Mouse (Mus musculus) limb, embryonic 11.5 days (tissue): ENCODE results near the gene Clmn. TPM values are rescaled to one million over a fixed set of nuclear protein-coding genes. Genes with fewer than 3 reads are reported as not detected.

Experiments
- ATAC-seq: fragments of 200-750 bp; cut with Nextera tagmentation; 2 replicates; pipeline ENCODE4 v1.8.0; 2017; ENCODE audit warnings: low read depth; ENCODE audit not compliant: insufficient number of reproducible peaks, low FRiP score, low TSS enrichment
- DNase-seq: peaks from one replicate; pipeline ENCODE4 v3.0.0-alpha.2; 2015; ENCODE audit warnings: low spot score
- H3K27ac ChIP-seq: fragments of 300-500 bp; sonication (generic); replicated peaks from 2 replicates; pipeline ENCODE4 v1.5.1; 2014; ENCODE audit warnings: low read depth, mild to moderate bottlenecking, low read length
- H3K27me3 ChIP-seq: fragments of 300-500 bp; sonication (generic); 2 replicates; pipeline ENCODE4 v1.6.1; 2014; ENCODE audit warnings: mild to moderate bottlenecking, low read length, mixed read lengths; ENCODE audit not compliant: control insufficient read depth, insufficient read depth
- H3K36me3 ChIP-seq: fragments of 300-500 bp; sonication (generic); 2 replicates; pipeline ENCODE4 v1.6.1; 2014; ENCODE audit warnings: mild to moderate bottlenecking, low read length, moderate library complexity, mixed read lengths; ENCODE audit not compliant: control insufficient read depth, insufficient read depth
- H3K4me1 ChIP-seq: fragments of 300-500 bp; sonication (generic); 2 replicates; pipeline ENCODE4 v1.6.1; 2014; ENCODE audit warnings: low read length, mixed read lengths; ENCODE audit not compliant: control insufficient read depth, insufficient read depth
- H3K4me2 ChIP-seq: fragments of 300-500 bp; sonication (generic); 2 replicates; pipeline ENCODE4 v1.6.1; 2014; ENCODE audit warnings: low read depth, mild to moderate bottlenecking, moderate library complexity; ENCODE audit not compliant: severe bottlenecking
- H3K4me3 ChIP-seq: fragments of 300-500 bp; sonication (generic); 2 replicates; pipeline ENCODE4 v1.5.1; 2014; ENCODE audit warnings: low read depth, low read length
- H3K9ac ChIP-seq: fragments of 300-500 bp; sonication (generic); 2 replicates; pipeline ENCODE4 v1.6.1; 2014; ENCODE audit warnings: mild to moderate bottlenecking, low read length
- H3K9me3 ChIP-seq: fragments of 300-500 bp; sonication (generic); 2 replicates; pipeline ENCODE4 v1.6.1; 2016; ENCODE audit warnings: low read length; ENCODE audit not compliant: control insufficient read depth
- WGBS: fragments of 180-500 bp; shearing (Covaris S2); extraction: QIAGEN DNeasy Blood & Tissue Kit; methylation state at CpG from one replicate; pipeline ENCODE4 v1.1.7; 2014; 5-methylcytosine and 5-hydroxymethylcytosine counted together
- polyA plus RNA-seq: library from polyadenylated mRNA; unstranded; fragments of >200 nt; fragmentation: Nextera tagmentation; extraction: Ambion mirVana; gene quantifications from 2 replicates; pipeline ENCODE4 v1.2.1, GENCODE M21; 2014

Clmn gene
- polyA plus RNA-seq, 1 experiment from 2014 or later, result 5.9 TPM

- Histone ChIP-seq H3K9ac (no peak overlapping the region), H3K9me3 (no peaks in the 10 kb centered on the region), H3K4me3 (no peak overlapping the region), H3K27me3 (no peaks in the 10 kb centered on the region), H3K4me2 (no peak overlapping the region), H3K27ac (no peak overlapping the region), H3K4me1 (peaks cover 2% of the 10 kb centered on the region; the same call in 1 of the 2 replicates), H3K36me3 (no peaks in the 10 kb centered on the region)
- DNase-seq (no peak), ATAC-seq (no peak)
- WGBS, result 44% methylated on average over 7 of the region's 7 CpGs
Measured at GRCm38 (mm10) chr12:104855548-104855947, 9.3 kb downstream of the Clmn start.

GRCm38 (mm10) chr12:104854826-104855225 lies 10.1 kb downstream of the Clmn start:
- 93% methylated on average over 2 of the region's 2 CpGs for WGBS
- Histone ChIP-seq H3K4me3 (no peak overlapping the region), H3K27ac (no peak overlapping the region), H3K27me3 (no peaks in the 10 kb centered on the region), H3K4me1 (peaks cover 2% of the 10 kb centered on the region; the same call in 1 of the 2 replicates), H3K9me3 (no peaks in the 10 kb centered on the region), H3K4me2 (no peak overlapping the region), H3K9ac (no peak overlapping the region), H3K36me3 (no peaks in the 10 kb centered on the region)
- no peak for DNase-seq
- no peak for ATAC-seq

- H3K4me3 ChIP-seq, result no peak overlapping the region
- H3K4me1 ChIP-seq, result peaks cover 2% of the 10 kb centered on the region; the same call in 1 of the 2 replicates
- H3K27ac ChIP-seq, result no peak overlapping the region
- no peaks in the 10 kb centered on the region for H3K27me3 ChIP-seq
- H3K9ac ChIP-seq, result no peak overlapping the region
- ATAC-seq (no peak), DNase-seq (no peak)
- H3K36me3 ChIP-seq, result no peaks in the 10 kb centered on the region
- WGBS, result 79% methylated on average over 7 of the region's 7 CpGs
- H3K9me3 ChIP-seq, result no peaks in the 10 kb centered on the region
- no peak overlapping the region for H3K4me2 ChIP-seq
Measured at GRCm38 (mm10) chr12:104853374-104853773, 11.5 kb downstream of the Clmn start.

- WGBS, result 9% methylated on average over 16 of the region's 16 CpGs
- H3K27ac ChIP-seq, result peak overlapping the region; percentile 52; the same call in 1 of the 2 replicates
- peak overlapping the region; percentile 38 for H3K4me2 ChIP-seq
- H3K9ac ChIP-seq, result no peak overlapping the region
- H3K27me3 ChIP-seq, result no peaks in the 10 kb centered on the region
- peak; percentile 88 for DNase-seq
- H3K36me3 ChIP-seq, result no peaks in the 10 kb centered on the region
- peaks cover 2% of the 10 kb centered on the region; the same call in 1 of the 2 replicates for H3K4me1 ChIP-seq
- H3K9me3 ChIP-seq, result no peaks in the 10 kb centered on the region
- peak; percentile 90 for ATAC-seq
- no peak overlapping the region for H3K4me3 ChIP-seq
Measured at GRCm38 (mm10) chr12:104851711-104852508, 13.0 kb downstream of the Clmn start.

DNA sequence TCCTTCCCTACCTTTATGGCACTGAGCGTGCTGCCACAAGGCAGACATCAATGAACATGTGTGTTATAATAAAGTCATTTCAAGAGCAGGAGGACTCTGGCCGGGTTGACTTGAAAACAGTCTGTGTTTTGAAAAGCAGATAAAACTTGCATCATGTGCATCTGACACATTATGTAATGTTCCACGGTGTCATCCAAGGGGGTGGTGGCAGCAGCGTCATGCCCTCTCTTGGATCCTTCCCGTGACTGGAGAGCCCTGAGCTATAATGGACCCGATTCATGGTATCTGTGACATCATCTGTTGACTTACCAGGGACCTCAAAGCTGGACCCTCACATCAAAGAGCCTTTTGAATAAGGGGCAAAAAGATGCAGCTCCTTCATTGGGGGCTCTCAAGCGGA lies 14.8 kb downstream of the Clmn start:
- peaks cover 12% of the 10 kb centered on the region for H3K4me1 ChIP-seq
- 89% methylated on average over 7 of the region's 7 CpGs for WGBS
- ATAC-seq, result no peak

DNA sequence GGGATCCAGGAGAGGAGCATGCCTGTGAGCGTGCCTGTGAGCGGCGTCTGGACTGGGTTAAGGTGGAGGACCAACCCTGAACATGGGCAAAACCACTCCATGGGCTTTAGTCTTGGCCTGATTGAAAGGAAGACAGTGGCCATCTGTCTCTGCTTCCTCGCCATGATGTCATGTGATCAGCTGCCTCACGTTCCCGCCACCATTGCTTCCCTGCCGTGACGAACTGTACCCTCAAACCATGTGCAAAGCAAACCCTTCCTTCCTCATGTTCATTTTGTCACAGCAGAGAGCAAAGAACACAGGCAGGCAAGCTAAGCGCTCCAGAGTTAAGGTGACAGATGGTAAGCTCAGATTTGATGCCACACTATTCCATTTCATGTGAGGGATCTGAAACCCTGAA lies 16.2 kb downstream of the Clmn start:
- DNase-seq, result no peak
- Histone ChIP-seq H3K4me1 (peaks cover 13% of the 10 kb centered on the region), H3K27ac (no peak overlapping the region), H3K27me3 (no peaks in the 10 kb centered on the region), H3K9ac (no peak overlapping the region), H3K36me3 (no peaks in the 10 kb centered on the region), H3K9me3 (no peaks in the 10 kb centered on the region), H3K4me3 (no peak overlapping the region), H3K4me2 (no peak overlapping the region)
- WGBS, result 89% methylated on average over 9 of the region's 9 CpGs
- ATAC-seq, result no peak

More for the DNA sequence above, 14.8 kb downstream of the Clmn start:
- Histone ChIP-seq H3K9me3 (no peaks in the 10 kb centered on the region), H3K9ac (no peak overlapping the region), H3K27ac (no peak overlapping the region), H3K36me3 (no peaks in the 10 kb centered on the region), H3K27me3 (no peaks in the 10 kb centered on the region), H3K4me3 (no peak overlapping the region), H3K4me2 (no peak overlapping the region)
- DNase-seq, result no peak

GRCm38 (mm10) chr12:104847227-104847626 lies 17.6 kb downstream of the Clmn start:
- H3K27ac ChIP-seq, result no peak overlapping the region
- no peak overlapping the region for H3K4me2 ChIP-seq
- no peak overlapping the region for H3K4me3 ChIP-seq
- H3K36me3 ChIP-seq, result no peaks in the 10 kb centered on the region
- no peaks in the 10 kb centered on the region for H3K27me3 ChIP-seq
- 90% methylated on average over 4 of the region's 4 CpGs for WGBS
- no peak for ATAC-seq
- no peak for DNase-seq
- H3K9me3 ChIP-seq, result no peaks in the 10 kb centered on the region
- no peak overlapping the region for H3K9ac ChIP-seq
- H3K4me1 ChIP-seq, result peaks cover 13% of the 10 kb centered on the region

GRCm38 (mm10) chr12:104845707-104846106 lies 19.2 kb downstream of the Clmn start:
- Histone ChIP-seq H3K9me3 (no peaks in the 10 kb centered on the region), H3K4me2 (peak overlapping the region; percentile 51), H3K27ac (no peak overlapping the region), H3K4me1 (peaks cover 15% of the 10 kb centered on the region; the same call in 1 of the 2 replicates), H3K4me3 (peak overlapping the region; percentile 8; the same call in 1 of the 2 replicates), H3K9ac (peak overlapping the region; percentile 50; the same call in 1 of the 2 replicates), H3K27me3 (no peaks in the 10 kb centered on the region), H3K36me3 (no peaks in the 10 kb centered on the region)
- ATAC-seq, result 0 out of 2 replicates have a peak, but pooled peaks have one; percentile 32
- DNase-seq, result peak; percentile 58
- 4% methylated on average over 11 of the region's 11 CpGs for WGBS
